Comparison of ENCODE assay signal across 23 mouse cellular contexts in genomic region chr14:8260214-8260613, GRCm38 (mm10). TPM values are rescaled to one million over a fixed set of nuclear protein-coding genes. Genes with fewer than 3 reads are reported as not detected.
"Had no signal": no experiment of that assay in that cellular context is flagged by ENCODE, and none has a peak within 500 bp of the region (broad histone marks: within the 10 kb centered on the region; RNA-seq: fewer than 3 reads in every experiment).

No protein-coding gene starts in this region.

- H3K27ac ChIP-seq: intestine, embryonic 15.5 days; layer of hippocampus, adult 2 months; limb, embryonic 10.5 days; limb, embryonic 13.5 days; liver, embryonic 14.5 days; macrophage; midbrain, embryonic 12.5 days; midbrain, embryonic 15.5 days; neural tube, embryonic 13.5 days; stomach, postnatal 0 days had no signal

- H3K9me3 ChIP-seq: intestine, embryonic 15.5 days; limb, embryonic 10.5 days; limb, embryonic 13.5 days; midbrain, embryonic 12.5 days; midbrain, embryonic 15.5 days; neural tube, embryonic 13.5 days had no signal

- ATAC-seq: intestine, embryonic 15.5 days; lung, postnatal 0 days; midbrain, embryonic 15.5 days had no signal

- H3K9ac ChIP-seq: intestine, embryonic 15.5 days; limb, embryonic 13.5 days; liver, embryonic 14.5 days; lung, embryonic 14.5 days; midbrain, embryonic 12.5 days; midbrain, embryonic 15.5 days; neural tube, embryonic 13.5 days had no signal

- H3K4me1 ChIP-seq: intestine, embryonic 15.5 days; midbrain, embryonic 12.5 days; midbrain, embryonic 15.5 days; neural tube, embryonic 13.5 days had no signal

- H3K27me3 ChIP-seq: intestine, embryonic 15.5 days; limb, embryonic 13.5 days; midbrain, embryonic 12.5 days; midbrain, embryonic 15.5 days; neural tube, embryonic 13.5 days had no signal

- H3K36me3 ChIP-seq: intestine, embryonic 15.5 days; limb, embryonic 10.5 days; limb, embryonic 13.5 days; midbrain, embryonic 12.5 days; midbrain, embryonic 15.5 days; neural tube, embryonic 13.5 days had no signal

- H3K4me2 ChIP-seq: intestine, embryonic 15.5 days; limb, embryonic 13.5 days; lung, embryonic 14.5 days; midbrain, embryonic 12.5 days; midbrain, embryonic 15.5 days; neural tube, embryonic 13.5 days had no signal

- H3K4me3 ChIP-seq: intestine, embryonic 15.5 days; layer of hippocampus, adult 2 months; limb, embryonic 10.5 days; limb, embryonic 13.5 days; midbrain, embryonic 12.5 days; midbrain, embryonic 15.5 days; neural tube, embryonic 13.5 days had no signal

- DNase-seq: kidney, adult 18-20 months; kidney, adult 9 months; kidney, postnatal 14 days; layer of hippocampus, adult 9-11 months; lung, embryonic 14.5 days; thymus, adult 2 months; thymus, postnatal 14 days; thymus, postnatal 4 days had no signal

RNA-seq across cellular contexts. Expression of gene Acox2, which starts 1.1 kb away (rescaled TPM):
- total RNA-seq: layer of hippocampus, adult 2 months; left cerebral cortex, adult 18-20 months; left cerebral cortex, postnatal 25 days; megakaryocyte, adult 5-6 weeks had no signal
- polyA plus RNA-seq: limb, embryonic 13.5 days; macrophage; midbrain, embryonic 12.5 days; midbrain, embryonic 15.5 days; neural tube, embryonic 13.5 days; stomach, embryonic 14.5 days had no signal

RNA-seq across cellular contexts. Expression of gene Fam107a, which starts 57.6 kb away (rescaled TPM):
- polyA plus RNA-seq: macrophage had no signal
